Mouse (Mus musculus) midbrain, postnatal 0 days (tissue): ENCODE measurements around the gene Gm11985. TPM values are rescaled to one million over a fixed set of nuclear protein-coding genes. Genes with fewer than 3 reads are reported as not detected.

Experiments used
- ATAC-seq: fragments of 200-750 bp; cut with Nextera tagmentation; 2 replicates; pipeline ENCODE4 v1.8.0; 2017; ENCODE audit warnings: moderate number of reproducible peaks, mild to moderate bottlenecking, moderate TSS enrichment, moderate library complexity; ENCODE audit not compliant: low FRiP score
- DNase-seq: peaks from one replicate; pipeline ENCODE4 v3.0.0-alpha.2; 2015; ENCODE audit warnings: low spot score
- H3K27ac ChIP-seq: fragments of 300-500 bp; sonication (generic); 2 replicates; pipeline ENCODE4 v1.5.1; 2014; ENCODE audit warnings: low read depth, mild to moderate bottlenecking, low read length, mixed read lengths
- H3K27me3 ChIP-seq: fragments of 300-500 bp; sonication (generic); 2 replicates; pipeline ENCODE4 v1.6.1; 2014; ENCODE audit warnings: low read length, control low read depth, mixed read lengths; ENCODE audit not compliant: insufficient read depth
- H3K36me3 ChIP-seq: fragments of 300-500 bp; sonication (generic); 2 replicates; pipeline ENCODE4 v1.6.1; 2014; ENCODE audit warnings: low read length, control low read depth, mixed read lengths; ENCODE audit not compliant: insufficient read depth
- H3K4me1 ChIP-seq: fragments of 300-500 bp; sonication (generic); 2 replicates; pipeline ENCODE4 v1.6.1; 2014; ENCODE audit warnings: mild to moderate bottlenecking, control low read depth, antibody characterized with exemption, low read length, mixed read lengths; ENCODE audit not compliant: insufficient read depth
- H3K4me2 ChIP-seq: fragments of 300-500 bp; sonication (generic); 2 replicates; pipeline ENCODE4 v1.6.1; 2014; ENCODE audit warnings: low read depth, mild to moderate bottlenecking, low read length, mixed read lengths; ENCODE audit not compliant: poor library complexity, severe bottlenecking
- H3K4me3 ChIP-seq: fragments of 300-500 bp; sonication (generic); 2 replicates; pipeline ENCODE4 v1.5.1; 2014; ENCODE audit warnings: low read depth, mild to moderate bottlenecking, low read length, moderate library complexity
- H3K9ac ChIP-seq: fragments of 300-500 bp; sonication (generic); replicated peaks from 2 replicates; pipeline ENCODE4 v1.6.1; 2014; ENCODE audit warnings: mild to moderate bottlenecking, low read length, moderate library complexity, mixed read lengths; ENCODE audit not compliant: poor library complexity, severe bottlenecking
- H3K9me3 ChIP-seq: fragments of 300-500 bp; sonication (generic); 2 replicates; pipeline ENCODE4 v1.6.1; 2016; ENCODE audit warnings: low read length, control low read depth
- CTCF ChIP-seq: IDR thresholded peaks from 2 replicates; pipeline ENCODE4 v1.5.1; 2016; ENCODE audit warnings: antibody characterized with exemption, mild to moderate bottlenecking
- WGBS: fragments of 180-500 bp; shearing (Covaris S2); extraction: QIAGEN DNeasy Blood & Tissue Kit; methylation state at CpG from one replicate; pipeline ENCODE4 v1.1.7; 2014; 5-methylcytosine and 5-hydroxymethylcytosine counted together
- polyA plus RNA-seq: library from polyadenylated mRNA; unstranded; fragments of >200 nt; fragmentation: Nextera tagmentation; extraction: Ambion mirVana; gene quantifications from 2 replicates; pipeline ENCODE4 v1.2.1, GENCODE M21; 2015
- total RNA-seq: library from RNA; depleted of rRNA; stranded (reverse); fragments of >200 nt; gene quantifications from 2 replicates; pipeline ENCODE4 v1.2.3, GENCODE M21; 2014; rRNA removed

The Gm11985 gene
- not detected in 2 replicates for total RNA-seq
- not detected in 2 replicates for polyA plus RNA-seq

GRCm38 (mm10) chr11:7188469-7188868 is at the start of gene Gm11985:
Gene Gm11985 (minus strand): TSS chr11:7188569.
- no peak within 1 kb of the TSS for H3K9ac ChIP-seq
- H3K4me1 ChIP-seq, result no peaks in the 10 kb centered on the region
- no peaks in the 10 kb centered on the region for H3K36me3 ChIP-seq
- H3K9me3 ChIP-seq, result no peaks in the 10 kb centered on the region
- no peak within 1 kb of the TSS for H3K4me3 ChIP-seq
- H3K4me2 ChIP-seq, result no peak within 1 kb of the TSS
- 89% methylated on average over 13 of the region's 13 CpGs for WGBS
- no peak for TF ChIP-seq CTCF
- H3K27me3 ChIP-seq, result no peaks in the 10 kb centered on the region
- DNase-seq (no peak), ATAC-seq (no peak)
- no peak within 1 kb of the TSS for H3K27ac ChIP-seq

- DNase-seq (no peak), ATAC-seq (no peak)
- H3K9me3 ChIP-seq, result no peaks in the 10 kb centered on the region
- no peaks in the 10 kb centered on the region for H3K36me3 ChIP-seq
- H3K27me3 ChIP-seq, result no peaks in the 10 kb centered on the region
- no peak overlapping the region for H3K4me3 ChIP-seq
- H3K9ac ChIP-seq, result no peak overlapping the region
- no peaks in the 10 kb centered on the region for H3K4me1 ChIP-seq
- TF ChIP-seq CTCF, result no peak
- H3K4me2 ChIP-seq, result no peak overlapping the region
- no peak overlapping the region for H3K27ac ChIP-seq
- WGBS, result 70% methylated on average over 6 of the region's 6 CpGs
These were observed 49.3 kb upstream of the Gm11985 start for GRCm38 (mm10) chr11:7237712-7238111.

- Histone ChIP-seq H3K4me3 (no peak overlapping the region), H3K9ac (no peak overlapping the region), H3K27ac (no peak overlapping the region), H3K27me3 (no peaks in the 10 kb centered on the region), H3K36me3 (no peaks in the 10 kb centered on the region), H3K9me3 (no peaks in the 10 kb centered on the region), H3K4me2 (no peak overlapping the region), H3K4me1 (no peaks in the 10 kb centered on the region)
- ATAC-seq, result no peak
- no peak for DNase-seq
- no peak for TF ChIP-seq CTCF
- WGBS, result 100% methylated on average over 2 of the region's 2 CpGs
These were observed 48.4 kb upstream of the Gm11985 start for GRCm38 (mm10) chr11:7236751-7237150.

- Histone ChIP-seq H3K4me2 (no peak overlapping the region), H3K27ac (no peak overlapping the region), H3K9ac (no peak overlapping the region), H3K9me3 (no peaks in the 10 kb centered on the region), H3K4me1 (no peaks in the 10 kb centered on the region), H3K27me3 (no peaks in the 10 kb centered on the region), H3K36me3 (no peaks in the 10 kb centered on the region), H3K4me3 (no peak overlapping the region)
- 58% methylated on average over 3 of the region's 3 CpGs for WGBS
- DNase-seq (no peak), ATAC-seq (no peak)
- no peak; the same call in 1 of the 2 replicates for TF ChIP-seq CTCF
These were observed 46.7 kb upstream of the Gm11985 start for GRCm38 (mm10) chr11:7234981-7235609.

GRCm38 (mm10) chr11:7234436-7234835 is 46.1 kb upstream of the Gm11985 start:
- Histone ChIP-seq H3K36me3 (no peaks in the 10 kb centered on the region), H3K27me3 (no peaks in the 10 kb centered on the region), H3K27ac (no peak overlapping the region), H3K9ac (no peak overlapping the region), H3K4me3 (no peak overlapping the region), H3K9me3 (no peaks in the 10 kb centered on the region), H3K4me2 (no peak overlapping the region), H3K4me1 (no peaks in the 10 kb centered on the region)
- TF ChIP-seq CTCF, result no peak
- 61% methylated on average over 1 of the region's 1 CpGs for WGBS
- DNase-seq, result no peak
- ATAC-seq, result no peak

GRCm38 (mm10) chr11:7233333-7233732 is 45.0 kb upstream of the Gm11985 start:
- DNase-seq (no peak), ATAC-seq (no peak)
- H3K4me1 ChIP-seq, result no peaks in the 10 kb centered on the region

More at GRCm38 (mm10) chr11:7233333-7233732, 45.0 kb upstream of the Gm11985 start:
- Histone ChIP-seq H3K27me3 (no peaks in the 10 kb centered on the region), H3K9me3 (no peaks in the 10 kb centered on the region), H3K9ac (no peak overlapping the region), H3K4me2 (no peak overlapping the region), H3K36me3 (no peaks in the 10 kb centered on the region), H3K27ac (no peak overlapping the region), H3K4me3 (no peak overlapping the region)
- 86% methylated on average over 2 of the region's 2 CpGs for WGBS
- no peak for TF ChIP-seq CTCF
